Mouse (Mus musculus) intestine, embryonic 16.5 days (tissue): ENCODE measurements around the gene Gldn. TPM values are rescaled to one million over a fixed set of nuclear protein-coding genes. Genes with fewer than 3 reads are reported as not detected.

Experiments used
- ATAC-seq: fragments of 200-750 bp; cut with Nextera tagmentation; 2 replicates; pipeline ENCODE4 v1.8.0; 2017; ENCODE audit warnings: moderate TSS enrichment, moderate library complexity
- H3K27ac ChIP-seq: fragments of 300-500 bp; sonication (generic); 2 replicates; pipeline ENCODE4 v1.5.1; 2014; ENCODE audit warnings: mild to moderate bottlenecking, low read length
- H3K27me3 ChIP-seq: fragments of 300-500 bp; sonication (generic); replicated peaks from 2 replicates; pipeline ENCODE4 v1.6.1; 2014; ENCODE audit warnings: low read length, control low read depth, mixed read lengths; ENCODE audit not compliant: control insufficient read depth, insufficient read depth
- H3K36me3 ChIP-seq: fragments of 300-500 bp; sonication (generic); 2 replicates; pipeline ENCODE4 v1.6.1; 2014; ENCODE audit warnings: low read length, control low read depth; ENCODE audit not compliant: control insufficient read depth, insufficient read depth
- H3K4me1 ChIP-seq: fragments of 300-500 bp; sonication (generic); 2 replicates; pipeline ENCODE4 v1.6.1; 2014; ENCODE audit warnings: low read length, control low read depth, mixed read lengths; ENCODE audit not compliant: control insufficient read depth, insufficient read depth
- H3K4me2 ChIP-seq: fragments of 300-500 bp; sonication (generic); 2 replicates; pipeline ENCODE4 v1.6.1; 2014; ENCODE audit warnings: low read depth, low read length, control low read depth
- H3K4me3 ChIP-seq: fragments of 300-500 bp; sonication (generic); 2 replicates; pipeline ENCODE4 v1.5.1; 2014; ENCODE audit warnings: mild to moderate bottlenecking, low read length
- H3K9ac ChIP-seq: fragments of 300-500 bp; sonication (generic); 2 replicates; pipeline ENCODE4 v1.6.1; 2014; ENCODE audit warnings: low read depth, low read length
- H3K9me3 ChIP-seq: fragments of 300-500 bp; sonication (generic); 2 replicates; pipeline ENCODE4 v1.6.1; 2016; ENCODE audit warnings: low read length, control low read depth; ENCODE audit not compliant: control insufficient read depth
- WGBS: fragments of 180-500 bp; shearing (Covaris S2); extraction: QIAGEN DNeasy Blood & Tissue Kit; methylation state at CpG from one replicate; pipeline ENCODE4 v1.1.7; 2014; 5-methylcytosine and 5-hydroxymethylcytosine counted together
- polyA plus RNA-seq: library from polyadenylated mRNA; unstranded; fragments of >200 nt; fragmentation: Nextera tagmentation; extraction: Ambion mirVana; gene quantifications from 2 replicates; pipeline ENCODE4 v1.2.1, GENCODE M21; 2015

Gene Gldn
- polyA plus RNA-seq, 1 experiment from 2014 or later, result not detected

GRCm38 (mm10) chr9:54299389-54299788 lies 13.1 kb downstream of the Gldn start:
- Histone ChIP-seq H3K4me1 (no peaks in the 10 kb centered on the region), H3K36me3 (no peaks in the 10 kb centered on the region), H3K9ac (no peak overlapping the region), H3K27ac (no peak overlapping the region), H3K27me3 (no peaks in the 10 kb centered on the region), H3K9me3 (no peaks in the 10 kb centered on the region), H3K4me3 (no peak overlapping the region), H3K4me2 (no peak overlapping the region)
- no peak for ATAC-seq
- 39% methylated on average over 3 of the region's 3 CpGs for WGBS

GRCm38 (mm10) chr9:54299792-54300191 lies 13.5 kb downstream of the Gldn start:
- ATAC-seq, result no peak
- H3K9me3 ChIP-seq, result no peaks in the 10 kb centered on the region

GRCm38 (mm10) chr9:54301255-54301654 lies 15.0 kb downstream of the Gldn start:
- H3K36me3 ChIP-seq, result no peaks in the 10 kb centered on the region
- no peak overlapping the region for H3K9ac ChIP-seq
- no peaks in the 10 kb centered on the region for H3K4me1 ChIP-seq
- H3K27ac ChIP-seq, result no peak overlapping the region
- 84% methylated on average over 4 of the region's 4 CpGs for WGBS
- no peak overlapping the region for H3K4me3 ChIP-seq
- no peak for ATAC-seq
- H3K9me3 ChIP-seq, result no peaks in the 10 kb centered on the region
- H3K27me3 ChIP-seq, result no peaks in the 10 kb centered on the region
- no peak overlapping the region for H3K4me2 ChIP-seq

More at GRCm38 (mm10) chr9:54299792-54300191, 13.5 kb downstream of the Gldn start:
- H3K27me3 ChIP-seq, result no peaks in the 10 kb centered on the region
- no peak overlapping the region for H3K27ac ChIP-seq
- H3K9ac ChIP-seq, result no peak overlapping the region
- H3K4me1 ChIP-seq, result no peaks in the 10 kb centered on the region
- no peak overlapping the region for H3K4me2 ChIP-seq
- no peaks in the 10 kb centered on the region for H3K36me3 ChIP-seq
- no peak overlapping the region for H3K4me3 ChIP-seq

GRCm38 (mm10) chr9:54308209-54308608 lies 21.9 kb downstream of the Gldn start:
- WGBS, result 67% methylated on average over 1 of the region's 1 CpGs
- Histone ChIP-seq H3K9me3 (no peaks in the 10 kb centered on the region), H3K4me1 (no peaks in the 10 kb centered on the region), H3K9ac (no peak overlapping the region), H3K4me2 (no peak overlapping the region), H3K27me3 (no peaks in the 10 kb centered on the region), H3K36me3 (no peaks in the 10 kb centered on the region), H3K4me3 (no peak overlapping the region), H3K27ac (no peak overlapping the region)
- ATAC-seq, result no peak

GRCm38 (mm10) chr9:54308751-54309358 lies 22.6 kb downstream of the Gldn start:
- no peaks in the 10 kb centered on the region for H3K9me3 ChIP-seq
- WGBS, result 79% methylated on average over 2 of the region's 2 CpGs
- ATAC-seq, result no peak
- H3K4me1 ChIP-seq, result no peaks in the 10 kb centered on the region
- H3K27me3 ChIP-seq, result no peaks in the 10 kb centered on the region
- H3K36me3 ChIP-seq, result no peaks in the 10 kb centered on the region
- H3K9ac ChIP-seq, result no peak overlapping the region
- H3K4me2 ChIP-seq, result no peak overlapping the region
- no peak overlapping the region for H3K4me3 ChIP-seq
- H3K27ac ChIP-seq, result no peak overlapping the region

- no peak overlapping the region for H3K4me3 ChIP-seq
- H3K4me2 ChIP-seq, result no peak overlapping the region
- no peaks in the 10 kb centered on the region for H3K36me3 ChIP-seq
- H3K27ac ChIP-seq, result no peak overlapping the region
- WGBS, result 74% methylated on average over 9 of the region's 9 CpGs
- no peaks in the 10 kb centered on the region for H3K27me3 ChIP-seq
- no peaks in the 10 kb centered on the region for H3K9me3 ChIP-seq
- H3K9ac ChIP-seq, result no peak overlapping the region
- H3K4me1 ChIP-seq, result no peaks in the 10 kb centered on the region
- no peak for ATAC-seq
These were observed 30.1 kb downstream of the Gldn start for GRCm38 (mm10) chr9:54316363-54316762.

- 38% methylated on average over 8 of the region's 8 CpGs for WGBS
- no peaks in the 10 kb centered on the region for H3K27me3 ChIP-seq
- H3K4me3 ChIP-seq, result no peak overlapping the region
- no peak for ATAC-seq
- H3K9me3 ChIP-seq, result no peaks in the 10 kb centered on the region
- H3K4me1 ChIP-seq, result no peaks in the 10 kb centered on the region
- no peak overlapping the region for H3K27ac ChIP-seq
- no peaks in the 10 kb centered on the region for H3K36me3 ChIP-seq
- no peak overlapping the region for H3K4me2 ChIP-seq
- H3K9ac ChIP-seq, result no peak overlapping the region
These were observed 37.2 kb downstream of the Gldn start for GRCm38 (mm10) chr9:54323456-54323855.

GRCm38 (mm10) chr9:54329201-54329600 lies 42.9 kb downstream of the Gldn start:
- H3K27me3 ChIP-seq, result no peaks in the 10 kb centered on the region
- H3K9me3 ChIP-seq, result no peaks in the 10 kb centered on the region
- WGBS, result 90% methylated on average over 7 of the region's 7 CpGs
- H3K36me3 ChIP-seq, result no peaks in the 10 kb centered on the region
- H3K4me2 ChIP-seq, result no peak overlapping the region
- H3K9ac ChIP-seq, result no peak overlapping the region
- H3K4me1 ChIP-seq, result no peaks in the 10 kb centered on the region
- no peak overlapping the region for H3K27ac ChIP-seq
- ATAC-seq, result no peak
- H3K4me3 ChIP-seq, result no peak overlapping the region

GRCm38 (mm10) chr9:54335582-54335981 lies 49.3 kb downstream of the Gldn start:
- Histone ChIP-seq H3K9ac (no peak overlapping the region), H3K9me3 (no peaks in the 10 kb centered on the region), H3K27ac (no peak overlapping the region), H3K4me3 (no peak overlapping the region), H3K4me1 (no peaks in the 10 kb centered on the region), H3K27me3 (no peaks in the 10 kb centered on the region), H3K36me3 (no peaks in the 10 kb centered on the region), H3K4me2 (no peak overlapping the region)
- WGBS, result 76% methylated on average over 12 of the region's 12 CpGs
- ATAC-seq, result no peak

- ATAC-seq, result no peak
- Histone ChIP-seq H3K4me2 (no peak overlapping the region), H3K4me3 (no peak overlapping the region), H3K9ac (no peak overlapping the region), H3K36me3 (no peaks in the 10 kb centered on the region), H3K27ac (no peak overlapping the region), H3K4me1 (no peaks in the 10 kb centered on the region), H3K9me3 (no peaks in the 10 kb centered on the region), H3K27me3 (no peaks in the 10 kb centered on the region)
- whole genome bisulfite sequencing, result 53% methylated on average over 6 of the region's 6 CpGs
These were observed 50.4 kb downstream of the Gldn start for GRCm38 (mm10) chr9:54336532-54337144.
